Mouse (Mus musculus) neural tube, embryonic 14.5 days (tissue): ENCODE results near the gene Gm49383. TPM values are rescaled to one million over a fixed set of nuclear protein-coding genes. Genes with fewer than 3 reads are reported as not detected.

Experiments used
- ATAC-seq: fragments of 200-750 bp; cut with Nextera tagmentation; 2 replicates; pipeline ENCODE4 v1.8.0; 2017; ENCODE audit warnings: low read depth, mild to moderate bottlenecking, moderate TSS enrichment, moderate library complexity
- H3K27ac ChIP-seq: fragments of 300-500 bp; sonication (generic); 2 replicates; pipeline ENCODE4 v1.5.1; 2014; ENCODE audit warnings: low read depth, mild to moderate bottlenecking, control low read depth, low read length, moderate library complexity, mixed read lengths
- H3K27me3 ChIP-seq: fragments of 300-500 bp; sonication (generic); 2 replicates; pipeline ENCODE4 v1.6.1; 2014; ENCODE audit warnings: low read length; ENCODE audit not compliant: control insufficient read depth, insufficient read depth
- H3K36me3 ChIP-seq: fragments of 300-500 bp; sonication (generic); 2 replicates; pipeline ENCODE4 v1.6.1; 2014; ENCODE audit warnings: low read length, mixed read lengths; ENCODE audit not compliant: control insufficient read depth, insufficient read depth
- H3K4me1 ChIP-seq: fragments of 300-500 bp; sonication (generic); 2 replicates; pipeline ENCODE4 v1.6.1; 2014; ENCODE audit warnings: low read length; ENCODE audit not compliant: control insufficient read depth, insufficient read depth
- H3K4me2 ChIP-seq: fragments of 300-500 bp; sonication (generic); 2 replicates; pipeline ENCODE4 v1.6.1; 2014; ENCODE audit warnings: mild to moderate bottlenecking, low read depth, low read length, control low read depth
- H3K4me3 ChIP-seq: fragments of 300-500 bp; sonication (generic); 2 replicates; pipeline ENCODE4 v1.5.1; 2014; ENCODE audit warnings: low read depth, low read length, control low read depth, mixed read lengths
- H3K9ac ChIP-seq: fragments of 300-500 bp; sonication (generic); replicated peaks from 2 replicates; pipeline ENCODE4 v1.6.1; 2014; ENCODE audit warnings: low read depth, mild to moderate bottlenecking, control low read depth, low read length, mixed read lengths
- H3K9me3 ChIP-seq: fragments of 300-500 bp; sonication (generic); 2 replicates; pipeline ENCODE4 v1.6.1; 2016; ENCODE audit warnings: low read length; ENCODE audit not compliant: control insufficient read depth
- WGBS: fragments of 180-500 bp; shearing (Covaris S2); extraction: QIAGEN DNeasy Blood & Tissue Kit; methylation state at CpG from one replicate; pipeline ENCODE4 v1.1.7; 2014; 5-methylcytosine and 5-hydroxymethylcytosine counted together
- polyA plus RNA-seq: library from polyadenylated mRNA; unstranded; fragments of >200 nt; fragmentation: Nextera tagmentation; extraction: Ambion mirVana; gene quantifications from 2 replicates; pipeline ENCODE4 v1.2.1, GENCODE M21; 2014

Gene Gm49383
- polyA plus RNA-seq, 1 experiment from 2014 or later: 11.8 TPM

DNA sequence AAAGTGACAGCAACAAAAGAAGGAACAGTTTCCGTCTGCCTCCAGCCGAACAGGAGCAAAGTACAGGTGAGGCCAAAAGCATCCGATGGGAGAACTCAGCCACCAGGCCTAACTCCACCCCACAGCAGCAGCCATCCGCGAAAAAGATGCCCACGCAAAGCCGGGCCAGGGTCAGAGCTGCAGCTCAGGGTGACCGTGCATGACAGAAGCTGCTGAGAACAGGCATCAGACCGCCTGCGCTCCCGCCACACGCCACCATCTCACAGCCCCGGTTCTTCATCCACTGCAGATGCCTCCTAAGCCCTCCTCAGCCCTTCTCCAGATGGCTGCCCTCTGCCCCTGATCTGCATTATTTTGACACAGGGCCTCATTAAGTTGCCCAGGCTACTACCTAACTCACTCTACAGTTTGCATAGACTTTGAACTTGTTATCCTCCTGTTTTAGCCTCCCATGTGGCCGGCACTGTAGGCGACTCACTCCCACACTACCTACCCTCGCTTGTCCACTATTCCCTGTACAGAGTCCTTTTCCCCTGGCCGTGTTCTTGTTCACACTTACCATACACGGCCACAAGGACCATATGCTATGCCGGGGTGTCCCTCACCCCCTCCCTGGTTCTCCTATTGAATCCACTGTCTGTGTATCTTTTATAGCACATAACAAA is 23.8 kb upstream of the Gm49383 start:
- Histone ChIP-seq H3K4me2 (no peak overlapping the region), H3K36me3 (no peaks in the 10 kb centered on the region), H3K4me3 (no peak overlapping the region), H3K27ac (no peak overlapping the region), H3K9ac (no peak overlapping the region), H3K27me3 (no peaks in the 10 kb centered on the region), H3K4me1 (no peaks in the 10 kb centered on the region), H3K9me3 (no peaks in the 10 kb centered on the region)
- 91% methylated on average over 19 of the region's 19 CpGs for WGBS
- ATAC-seq: no peak

DNA sequence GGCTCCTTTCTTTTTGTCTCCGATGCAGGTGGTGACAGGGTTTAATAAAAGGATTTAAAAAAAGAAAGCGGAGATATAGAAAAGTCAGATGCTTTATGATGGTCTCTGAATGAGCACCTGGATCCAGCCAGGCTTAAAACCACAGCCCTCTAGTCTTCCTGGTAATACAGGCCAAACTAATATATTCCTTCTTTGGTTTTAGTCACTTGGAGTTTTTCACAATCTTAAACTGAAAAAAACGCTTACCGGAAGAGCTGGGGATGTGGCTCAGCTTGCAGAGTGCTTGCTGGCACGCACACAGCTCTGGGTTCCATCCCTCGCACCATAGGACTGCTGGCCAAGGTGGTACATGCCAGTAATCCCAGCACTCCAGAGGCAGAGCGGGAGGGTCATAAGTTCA is 19.7 kb upstream of the Gm49383 start:
- Histone ChIP-seq H3K9ac (no peak overlapping the region), H3K4me3 (no peak overlapping the region), H3K4me1 (no peaks in the 10 kb centered on the region), H3K4me2 (no peak overlapping the region), H3K36me3 (no peaks in the 10 kb centered on the region), H3K27ac (no peak overlapping the region), H3K27me3 (no peaks in the 10 kb centered on the region), H3K9me3 (no peaks in the 10 kb centered on the region)
- no peak for ATAC-seq
- 95% methylated on average over 7 of the region's 7 CpGs for whole genome bisulfite sequencing

DNA sequence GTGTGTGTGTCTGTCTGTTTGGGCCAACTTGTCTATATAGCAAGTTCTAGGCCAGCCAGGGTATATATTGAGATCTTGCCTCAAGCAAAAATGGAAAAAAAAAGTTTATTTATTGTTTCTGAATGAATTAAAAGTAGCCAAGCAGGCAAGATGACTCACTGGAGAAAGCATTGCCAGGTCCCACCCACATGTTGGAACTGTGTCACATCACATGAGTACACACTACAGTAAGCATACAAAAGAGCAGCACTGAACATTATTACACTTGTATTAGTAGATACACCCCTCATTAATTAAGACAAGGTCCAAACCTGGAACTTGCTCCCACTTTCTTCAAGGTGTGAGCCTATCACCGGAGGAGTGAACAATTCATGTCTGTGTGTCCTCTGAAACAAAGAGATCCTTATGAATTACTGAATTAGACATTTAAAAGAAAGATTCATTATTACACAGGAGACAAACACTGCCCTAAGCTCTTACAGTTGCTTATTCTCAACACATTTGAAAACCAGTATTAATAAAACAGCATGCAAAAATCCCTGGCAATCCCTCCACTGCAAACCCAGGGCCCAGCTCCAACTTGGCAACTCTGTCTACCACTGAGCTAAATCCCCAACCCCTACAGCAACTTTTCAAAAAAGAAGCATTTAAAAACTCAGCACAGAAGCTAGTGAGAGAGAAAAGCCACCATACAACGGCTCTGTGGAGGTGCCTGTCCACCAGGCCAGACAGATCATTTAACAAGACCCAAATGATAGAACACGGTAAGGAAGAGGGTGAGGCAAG is 18.3 kb upstream of the Gm49383 start:
- 91% methylated on average over 3 of the region's 3 CpGs for WGBS
- H3K27ac ChIP-seq: no peak overlapping the region
- no peaks in the 10 kb centered on the region for H3K9me3 ChIP-seq
- no peaks in the 10 kb centered on the region for H3K27me3 ChIP-seq
- H3K36me3 ChIP-seq: no peaks in the 10 kb centered on the region
- H3K4me1 ChIP-seq: no peaks in the 10 kb centered on the region
- ATAC-seq: no peak
- no peak overlapping the region for H3K9ac ChIP-seq
- H3K4me3 ChIP-seq: no peak overlapping the region
- no peak overlapping the region for H3K4me2 ChIP-seq

DNA sequence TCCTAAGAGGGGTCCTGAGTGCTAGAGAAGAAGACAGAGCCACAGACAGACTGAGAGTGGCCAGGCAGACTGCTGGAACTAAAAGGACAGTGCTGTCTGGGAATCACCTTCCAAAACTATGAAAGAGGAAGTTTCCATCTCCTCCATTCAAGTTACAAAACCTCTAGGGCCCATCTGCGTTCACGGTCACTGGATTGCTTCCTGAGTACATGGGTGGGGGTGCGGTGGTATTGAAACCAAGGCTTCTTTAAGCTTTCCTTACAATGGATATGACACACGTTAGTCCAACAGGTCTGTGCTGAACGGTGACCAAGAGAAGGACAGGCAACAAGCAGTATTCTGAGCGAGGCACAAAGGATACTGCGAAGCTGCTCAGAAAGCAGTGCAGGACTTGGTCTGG is 17.5 kb upstream of the Gm49383 start:
- Histone ChIP-seq H3K4me1 (no peaks in the 10 kb centered on the region), H3K36me3 (no peaks in the 10 kb centered on the region), H3K4me2 (no peak overlapping the region), H3K4me3 (no peak overlapping the region), H3K27ac (no peak overlapping the region), H3K9ac (no peak overlapping the region), H3K27me3 (no peaks in the 10 kb centered on the region), H3K9me3 (no peaks in the 10 kb centered on the region)
- 92% methylated on average over 7 of the region's 7 CpGs for WGBS
- no peak for ATAC-seq

DNA sequence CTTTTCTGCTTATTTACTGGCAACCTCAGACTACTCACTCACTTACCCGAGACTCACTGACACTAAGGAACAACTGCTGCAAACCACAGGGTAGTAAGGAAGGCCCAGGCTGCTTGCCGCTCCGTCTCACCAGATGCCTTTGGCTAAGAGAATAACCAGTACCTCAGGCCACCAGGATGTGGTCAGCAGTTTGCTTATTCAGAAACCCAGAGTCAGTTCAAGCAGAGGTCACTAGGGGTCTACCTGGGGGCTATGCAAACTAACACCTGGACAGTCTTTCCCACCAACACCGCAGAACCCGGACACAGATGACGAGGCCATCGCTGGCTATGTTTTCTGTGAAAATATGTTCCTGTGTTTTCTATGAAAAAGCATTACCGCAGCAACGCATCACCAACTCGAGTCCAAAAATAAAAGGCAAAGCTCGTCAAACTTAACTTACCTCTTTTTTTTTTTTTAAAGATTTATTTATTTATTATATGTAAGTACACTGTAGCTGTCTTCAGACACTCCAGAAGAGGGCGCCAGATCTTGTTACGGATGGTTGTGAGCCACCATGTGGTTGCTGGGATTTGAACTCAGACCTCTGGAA is 16.4 kb upstream of the Gm49383 start:
- ATAC-seq: no peak
- Histone ChIP-seq H3K36me3 (no peaks in the 10 kb centered on the region), H3K4me1 (no peaks in the 10 kb centered on the region), H3K9ac (no peak overlapping the region), H3K27ac (no peak overlapping the region), H3K4me3 (no peak overlapping the region), H3K27me3 (no peaks in the 10 kb centered on the region), H3K4me2 (no peak overlapping the region), H3K9me3 (no peaks in the 10 kb centered on the region)
- 94% methylated on average over 13 of the region's 13 CpGs for WGBS

DNA sequence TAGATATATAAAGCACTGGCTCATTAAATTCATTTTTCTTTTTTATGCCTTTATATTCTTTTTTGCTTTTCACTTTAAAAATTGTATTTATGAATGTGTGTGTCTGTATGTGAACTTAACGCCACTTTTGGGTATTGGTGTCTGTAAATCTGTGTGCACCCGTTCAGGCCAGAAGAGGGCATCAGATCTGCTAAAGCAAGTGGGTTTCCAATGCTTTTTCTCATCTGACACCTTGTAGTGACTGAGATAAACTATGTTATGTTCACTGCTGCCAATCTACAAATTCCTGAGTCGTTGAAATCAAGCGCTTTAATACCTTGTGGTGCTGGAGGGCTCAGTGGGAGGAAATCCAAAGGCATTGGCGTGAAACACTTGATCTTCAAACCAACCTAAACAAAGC is 14.2 kb upstream of the Gm49383 start:
- WGBS: 83% methylated on average over 5 of the region's 5 CpGs
- no peak overlapping the region for H3K4me3 ChIP-seq
- no peaks in the 10 kb centered on the region for H3K9me3 ChIP-seq
- no peaks in the 10 kb centered on the region for H3K4me1 ChIP-seq
- ATAC-seq: no peak
- no peak overlapping the region for H3K9ac ChIP-seq
- H3K4me2 ChIP-seq: no peak overlapping the region
- H3K27ac ChIP-seq: no peak overlapping the region
- no peaks in the 10 kb centered on the region for H3K27me3 ChIP-seq
- no peaks in the 10 kb centered on the region for H3K36me3 ChIP-seq

DNA sequence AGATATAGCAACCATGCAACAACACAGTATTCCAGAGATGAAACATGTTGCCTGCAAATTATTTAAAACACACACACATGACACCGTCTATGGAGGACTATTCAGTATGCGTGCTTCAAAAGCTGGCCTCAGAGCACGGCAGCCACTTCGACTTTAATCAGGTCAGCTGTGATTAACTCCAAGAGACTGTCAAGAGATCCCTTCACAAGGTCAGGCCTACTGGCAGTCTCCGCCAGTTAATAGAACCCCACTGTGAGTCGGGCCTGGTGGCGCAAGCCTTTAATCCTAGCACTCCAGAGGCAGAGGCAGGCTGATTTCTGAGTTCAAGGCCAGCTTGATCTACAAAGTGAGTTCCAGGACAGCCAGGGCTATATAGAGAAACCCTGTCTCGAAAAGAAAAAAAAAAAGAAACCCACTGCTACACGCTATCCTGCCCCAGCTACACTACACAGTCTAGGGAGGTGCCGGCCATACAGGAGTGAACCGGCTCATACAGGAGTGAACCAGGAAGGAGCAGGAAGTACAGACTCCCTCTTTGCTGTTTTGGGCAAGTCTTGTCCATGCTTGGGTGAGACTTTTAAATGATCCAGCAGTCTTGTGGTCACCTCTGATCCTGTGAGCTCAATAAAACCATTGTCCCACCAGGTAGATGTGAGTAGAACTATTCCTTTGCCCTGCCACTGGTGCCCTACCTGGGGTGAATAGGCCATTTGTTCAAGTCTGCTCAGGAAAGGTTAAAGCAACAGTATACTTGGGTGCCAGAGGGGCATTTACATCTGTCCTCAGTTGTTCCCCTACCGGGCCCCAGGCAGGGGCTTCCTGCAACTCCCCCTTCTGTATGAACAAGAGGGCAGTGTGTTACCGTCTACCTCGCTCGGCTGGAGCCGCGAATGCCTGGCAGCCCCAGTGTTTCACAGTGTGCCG is 13.4 kb upstream of the Gm49383 start:
- no peak overlapping the region for H3K9ac ChIP-seq
- no peaks in the 10 kb centered on the region for H3K36me3 ChIP-seq
- 90% methylated on average over 18 of the region's 18 CpGs for WGBS
- H3K4me2 ChIP-seq: no peak overlapping the region
- no peak overlapping the region for H3K4me3 ChIP-seq
- H3K27me3 ChIP-seq: no peaks in the 10 kb centered on the region
- H3K27ac ChIP-seq: no peak overlapping the region
- no peak; the same call in 1 of the 2 replicates for ATAC-seq
- no peaks in the 10 kb centered on the region for H3K4me1 ChIP-seq
- H3K9me3 ChIP-seq: no peaks in the 10 kb centered on the region

DNA sequence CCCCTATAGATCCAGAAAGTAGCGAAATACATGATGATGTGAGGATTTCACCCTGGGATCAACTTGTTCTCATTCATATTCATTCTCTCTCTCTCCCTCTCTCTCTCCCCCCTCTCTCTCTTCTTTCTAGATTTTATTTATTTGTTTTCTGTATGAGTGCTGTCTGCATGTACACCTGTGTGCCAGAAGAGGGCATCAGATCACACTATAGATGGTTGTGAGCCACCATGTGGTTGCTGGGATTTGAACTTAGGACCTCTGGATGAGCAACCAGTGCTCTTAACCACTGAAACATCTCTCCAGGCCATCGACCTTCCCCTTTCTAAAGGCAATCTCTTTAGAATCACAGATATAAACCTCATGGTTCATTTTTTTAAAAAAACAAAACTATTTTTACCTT is 11.6 kb upstream of the Gm49383 start:
- WGBS: 89% methylated on average over 2 of the region's 2 CpGs
- H3K4me1 ChIP-seq: no peaks in the 10 kb centered on the region
- H3K9me3 ChIP-seq: no peaks in the 10 kb centered on the region
- H3K4me2 ChIP-seq: no peak overlapping the region
- no peaks in the 10 kb centered on the region for H3K27me3 ChIP-seq
- no peak overlapping the region for H3K9ac ChIP-seq
- no peak overlapping the region for H3K4me3 ChIP-seq
- H3K27ac ChIP-seq: no peak overlapping the region
- H3K36me3 ChIP-seq: no peaks in the 10 kb centered on the region
- ATAC-seq: no peak
